Mouse (Mus musculus) G1E (cell line): ENCODE data around the gene Usp49. TPM values are rescaled to one million over a fixed set of nuclear protein-coding genes. Genes with fewer than 3 reads are reported as not detected.

ENCODE experiments used
- ATAC-seq: 2 replicates; pipeline ENCODE4 v1.8.0; 2016; ENCODE audit warnings: mild to moderate bottlenecking; ENCODE audit not compliant: insufficient number of reproducible peaks, poor library complexity, low FRiP score, severe bottlenecking; ENCODE audit errors: extremely low read depth
- DNase-seq: peaks from one replicate; pipeline ENCODE4 v3.0.0; 2012; ENCODE audit warnings: low spot score
- H3K27me3 ChIP-seq: 2 replicates; pipeline ENCODE4 v1.6.1; 2012; ENCODE audit warnings: mild to moderate bottlenecking, low read length, inconsistent platforms; ENCODE audit not compliant: insufficient read depth
- H3K36me3 ChIP-seq: replicated peaks from 2 replicates; pipeline ENCODE3; 2012; ENCODE audit warnings: mild to moderate bottlenecking, inconsistent platforms
- H3K4me1 ChIP-seq: 2 replicates; pipeline ENCODE4 v1.6.1; 2012; ENCODE audit warnings: low read depth, low read length, inconsistent platforms, mixed read lengths; ENCODE audit not compliant: insufficient read depth
- H3K4me3 ChIP-seq: 2 replicates; pipeline ENCODE4 v1.5.1; 2012; ENCODE audit warnings: low read depth, mild to moderate bottlenecking, inconsistent platforms, low read length, moderate library complexity, mixed read lengths
- H3K9me3 ChIP-seq: replicated peaks from 2 replicates; pipeline ENCODE4 v1.6.1; 2012; ENCODE audit warnings: inconsistent platforms
- CTCF ChIP-seq: IDR thresholded peaks from 2 replicates; pipeline ENCODE4 v1.5.1; 2012; ENCODE audit warnings: low read depth, low read length, inconsistent platforms, mixed read lengths
- GATA1 ChIP-seq: IDR thresholded peaks from 2 replicates; pipeline ENCODE4 v1.6.1; 2012; ENCODE audit warnings: borderline replicate concordance, low read length, inconsistent platforms, mixed read lengths
- GATA2 ChIP-seq: IDR thresholded peaks from 2 replicates; pipeline ENCODE4 v1.6.1; 2012; ENCODE audit warnings: low read depth, low read length, inconsistent platforms, borderline replicate concordance
- POLR2AphosphoS5 ChIP-seq: IDR thresholded peaks from 2 replicates; pipeline ENCODE4 v1.6.1; 2012; ENCODE audit warnings: low read depth, low read length, inconsistent platforms; ENCODE audit not compliant: insufficient replicate concordance
- TAL1 ChIP-seq: conservative IDR thresholded peaks from 2 replicates; pipeline ENCODE4 v1.6.1; 2012; ENCODE audit warnings: low read depth, low read length, inconsistent platforms, mixed read lengths
- polyA plus RNA-seq: library from polyadenylated mRNA; stranded (reverse); fragments of >175 nt; gene quantifications from 2 replicates; pipeline ENCODE4 v1.2.3, GENCODE M21; 2012
- total RNA-seq, 2 experiments: library from RNA; stranded (forward) in 1 of 2; stranded (reverse) in 1 of 2; fragments of 200-1000 nt in 1 of 2; fragments of >200 nt in 1 of 2; fragmentation: Nextera tagmentation in 1 of 2; gene quantifications; 2 replicates each; pipeline ENCODE4 v1.2.3; 2014 to 2017

Usp49 gene
- total and polyA plus RNA-seq, 3 experiments: 5.3 to 41.7 (median 15.6) TPM

- TF ChIP-seq GATA1 (no peak), GATA2 (no peak)
- ATAC-seq (no peak), DNase-seq (peak; percentile 40)
- Histone ChIP-seq H3K36me3 (peaks cover 44% of the 10 kb centered on the region), H3K4me3 (peak overlapping the region; percentile 92), H3K9me3 (no peaks in the 10 kb centered on the region), H3K27me3 (no peaks in the 10 kb centered on the region), H3K4me1 (peaks cover 77% of the 10 kb centered on the region)
These were observed 36.1 kb upstream of the Usp49 start for GRCm38 (mm10) chr17:47594183-47594968.

GRCm38 (mm10) chr17:47594969-47595247 is 35.6 kb upstream of the Usp49 start:
- no peak for ATAC-seq
- Histone ChIP-seq H3K4me3 (peak overlapping the region; percentile 92), H3K9me3 (no peaks in the 10 kb centered on the region), H3K36me3 (peaks cover 49% of the 10 kb centered on the region), H3K27me3 (no peaks in the 10 kb centered on the region), H3K4me1 (peaks cover 78% of the 10 kb centered on the region)
- no peak for DNase-seq
- no peak for TF ChIP-seq TAL1

GRCm38 (mm10) chr17:47595248-47596161 is 35.0 kb upstream of the Usp49 start:
- DNase-seq (peak; percentile 94), ATAC-seq (peak; percentile 62)
- H3K4me3 ChIP-seq: peak overlapping the region; percentile 92
- peaks cover 55% of the 10 kb centered on the region for H3K36me3 ChIP-seq
- H3K4me1 ChIP-seq: peaks cover 79% of the 10 kb centered on the region
- no peaks in the 10 kb centered on the region for H3K27me3 ChIP-seq
- H3K9me3 ChIP-seq: no peaks in the 10 kb centered on the region
- TF ChIP-seq TAL1 (peak; percentile 28; the same call in 1 of the 2 replicates), GATA1 (no peak)

- H3K4me1 ChIP-seq: peaks cover 79% of the 10 kb centered on the region
- no peak for TF ChIP-seq CTCF
- no peak for TF ChIP-seq TAL1
- no peak for TF ChIP-seq GATA1
- no peak for TF ChIP-seq POLR2AphosphoS5
- TF ChIP-seq GATA2: no peak
- no peaks in the 10 kb centered on the region for H3K9me3 ChIP-seq
- peak overlapping the region; percentile 92 for H3K4me3 ChIP-seq
- no peaks in the 10 kb centered on the region for H3K27me3 ChIP-seq
- ATAC-seq: no peak
- peaks cover 63% of the 10 kb centered on the region for H3K36me3 ChIP-seq
- no peak for DNase-seq
These were observed 34.2 kb upstream of the Usp49 start for GRCm38 (mm10) chr17:47596162-47596838.

GRCm38 (mm10) chr17:47596839-47597164 is 33.7 kb upstream of the Usp49 start:
- H3K4me3 ChIP-seq: peak overlapping the region; percentile 92
- H3K36me3 ChIP-seq: peaks cover 68% of the 10 kb centered on the region
- no peak for TF ChIP-seq POLR2AphosphoS5
- no peak for TF ChIP-seq CTCF
- no peak for TF ChIP-seq GATA1
- no peak for TF ChIP-seq TAL1
- no peak for TF ChIP-seq GATA2

GRCm38 (mm10) chr17:47597261-47597660 is 33.2 kb upstream of the Usp49 start:
- H3K9me3 ChIP-seq: no peaks in the 10 kb centered on the region
- peak overlapping the region; percentile 92; the same call in 1 of the 2 replicates for H3K4me3 ChIP-seq
- no peak for DNase-seq
- no peak for ATAC-seq
- H3K27me3 ChIP-seq: no peaks in the 10 kb centered on the region
- H3K4me1 ChIP-seq: peaks cover 78% of the 10 kb centered on the region
- TF ChIP-seq TAL1 (no peak), POLR2AphosphoS5 (no peak), GATA1 (no peak), CTCF (no peak), GATA2 (no peak)
- H3K36me3 ChIP-seq: peaks cover 73% of the 10 kb centered on the region

More at GRCm38 (mm10) chr17:47596839-47597164, 33.7 kb upstream of the Usp49 start:
- no peaks in the 10 kb centered on the region for H3K27me3 ChIP-seq
- no peak for ATAC-seq
- H3K9me3 ChIP-seq: no peaks in the 10 kb centered on the region
- peaks cover 79% of the 10 kb centered on the region for H3K4me1 ChIP-seq
- DNase-seq: no peak
